Mouse (Mus musculus): ENCODE measurements at regions not wholly inside any gene's neighbourhood (a gene's known extent, or its start where the extent isn't known, plus 50 kb on each side); places are given as distances from the start of the nearest gene placed in this dataset.
"Not testable (repeated sequence)": the region's sequence is repeated elsewhere in the genome, so short reads cannot be mapped to it uniquely, and the experiment has no call there.

GRCm38 (mm10) chr9:115459075-115459474 lies 148.9 kb upstream of the Stt3b start:
- not testable (repeated sequence) for TF ChIP-seq CTCF (IDR thresholded peaks at IDR 0.05; ENCODE audit: control insufficient read depth, insufficient read depth, insufficient replicate concordance, low read depth, low read length); POLR2A (IDR thresholded peaks at IDR 0.05; ENCODE audit: control insufficient read depth, low read depth, low read length)
